Mouse (Mus musculus): ENCODE measurements around the gene Uvssa.

DNA sequence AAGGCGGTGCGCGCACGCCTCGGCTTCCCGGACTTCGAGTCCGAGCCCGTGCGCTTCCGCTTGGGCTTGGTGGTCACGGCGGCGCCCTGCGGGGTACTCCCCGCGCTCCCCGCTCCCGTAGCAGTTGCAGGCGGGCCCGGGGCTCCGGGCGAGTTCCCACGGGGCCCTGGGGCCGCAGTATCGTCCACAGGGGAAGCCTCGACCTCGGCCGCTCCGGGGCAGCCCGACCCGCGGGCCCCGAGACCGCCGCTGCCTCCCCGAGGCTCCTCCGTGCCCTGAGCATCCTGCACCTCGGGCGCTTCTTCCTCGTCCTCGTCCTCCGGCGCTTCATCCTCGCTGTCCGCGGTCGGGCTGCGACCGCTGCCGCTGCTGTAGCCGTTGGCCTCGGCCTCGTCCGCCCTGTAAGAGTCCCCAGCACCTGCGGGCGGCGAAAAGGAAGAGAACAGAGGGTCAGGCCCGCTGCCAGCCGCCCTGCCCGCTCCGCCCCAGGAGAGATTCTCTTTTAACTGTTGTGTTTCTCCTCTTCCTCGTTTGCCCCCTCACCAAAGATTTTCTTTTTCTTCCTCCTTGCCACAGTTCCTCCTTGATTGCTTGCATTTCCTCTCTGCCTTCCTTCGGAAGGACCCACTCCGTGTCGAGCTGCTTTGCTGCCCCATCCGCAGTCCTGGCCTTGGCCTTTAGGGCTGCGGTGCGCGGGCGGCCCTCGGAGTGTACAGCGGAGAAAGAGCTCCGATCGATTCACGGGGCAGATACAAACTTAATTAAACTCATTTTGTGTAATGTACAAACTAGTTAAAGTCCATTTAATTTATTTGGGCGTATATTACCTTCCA is 53.0 kb downstream of the Uvssa start:
- TF ChIP-seq HCFC1 (IDR thresholded peaks at IDR 0.05; ENCODE audit: borderline replicate concordance, insufficient read depth, low read length) (no peak), CHD2 (IDR thresholded peaks at IDR 0.05; ENCODE audit: low read depth, low read length) (no peak)
